Mouse (Mus musculus): ENCODE results near the gene Tcea2. TPM values are rescaled to one million over a fixed set of nuclear protein-coding genes. Genes with fewer than 3 reads are reported as not detected.

The Tcea2 gene
- total RNA-seq, 1 experiment from 2014 or later: 9.1 TPM

Other genes starting within 250 kb of the Tcea2 start
- gene Zbtb46, start 220.9 kb upstream of the Tcea2 start, total RNA-seq (2017): 1.3 and 6.0 TPM in 2 replicates
- gene Abhd16b, start 187.1 kb upstream of the Tcea2 start, total RNA-seq (2017): not detected in 2 replicates
- 118 and 129 TPM in 2 replicates for gene Tpd52l2, start 183.2 kb upstream of the Tcea2 start, total RNA-seq (2017)
- 36.9 and 43.1 TPM in 2 replicates for gene Dnajc5, start 159.8 kb upstream of the Tcea2 start, total RNA-seq (2017)
- 66.1 and 82.4 TPM in 2 replicates for gene Uckl1, start 95.4 kb upstream of the Tcea2 start, total RNA-seq (2017)
- 74.3 and 120 TPM in 2 replicates for gene Prpf6, start 88.4 kb upstream of the Tcea2 start, total RNA-seq (2017)
- 17.1 and 40.2 TPM in 2 replicates for gene Zfp512b, start 87.5 kb upstream of the Tcea2 start, total RNA-seq (2017)
- gene Samd10, start 81.1 kb upstream of the Tcea2 start, total RNA-seq (2017): 9.0 and 9.2 TPM in 2 replicates
- not detected in 2 replicates for gene Gm29797, start 23.3 kb upstream of the Tcea2 start, total RNA-seq (2017)
- 0.25 TPM in 1 of 2 replicates, not detected in the other for gene Sox18, start 8.7 kb upstream of the Tcea2 start, total RNA-seq (2017)
- gene Rgs19, start 13.7 kb downstream of the Tcea2 start, total RNA-seq (2017): 89.7 and 90.4 TPM in 2 replicates
- not detected in 2 replicates for gene Lkaaear1, start 18.1 kb downstream of the Tcea2 start, total RNA-seq (2017)
- gene Oprl1, start 34.7 kb downstream of the Tcea2 start, total RNA-seq (2017): 0.75 TPM in 1 of 2 replicates, not detected in the other
- not detected in 2 replicates for gene Myt1, start 83.0 kb downstream of the Tcea2 start, total RNA-seq (2017)
- 59.8 and 60.1 TPM in 2 replicates for gene Pcmtd2, start 157.5 kb downstream of the Tcea2 start, total RNA-seq (2017)
- 29.7 and 44.0 TPM in 2 replicates for gene Polr3k, start 184.0 kb downstream of the Tcea2 start, total RNA-seq (2017)